Comparison of ENCODE assay signal across 28 mouse cellular contexts in the genomic region with DNA sequence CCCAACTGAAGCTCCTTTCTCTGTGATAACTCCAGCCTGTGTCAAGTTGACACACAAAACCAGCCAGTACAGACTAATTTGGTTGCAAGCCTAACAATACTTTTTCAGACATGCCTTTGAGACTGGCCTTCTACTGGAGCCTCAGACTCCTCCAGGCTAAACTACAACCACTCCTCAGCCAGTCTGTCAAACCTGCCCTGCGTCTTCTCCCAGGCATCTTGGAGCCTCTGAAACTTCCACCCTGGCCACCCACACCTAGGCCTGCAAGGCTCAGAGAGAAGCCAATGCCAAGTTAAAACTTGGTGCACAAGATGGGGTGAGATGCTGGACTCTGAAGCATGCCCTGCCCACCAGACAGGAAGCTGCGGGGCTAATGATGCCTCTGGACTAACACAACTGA. TPM values are rescaled to one million over a fixed set of nuclear protein-coding genes. Genes with fewer than 3 reads are reported as not detected.
DNase-seq lines count a peak whose midpoint lies in the region; ATAC-seq and TF ChIP-seq lines count a peak whose summit lies in the region.
"Had no signal": no experiment of that assay in that cellular context is flagged by ENCODE, and none has a peak within 500 bp of the region (broad histone marks: within the 10 kb centered on the region; RNA-seq: fewer than 3 reads in every experiment).

No protein-coding gene starts in this region.

- no peaks in the 10 kb centered on the region for H3K9me3 ChIP-seq in embryonic facial prominence, embryonic 15.5 days (replicated peaks)
- H3K9me3 ChIP-seq in embryonic facial prominence, embryonic 10.5 days: no peaks in the 10 kb centered on the region
- no peaks in the 10 kb centered on the region for H3K9me3 ChIP-seq in hindbrain, postnatal 0 days (ENCODE audit: low read length)
- no peaks in the 10 kb centered on the region for H3K9me3 ChIP-seq in heart, embryonic 10.5 days
- H3K9me3 ChIP-seq: embryonic facial prominence, embryonic 12.5 days; forebrain, embryonic 10.5 days; forebrain, embryonic 13.5 days; heart, embryonic 13.5 days had no signal

- no peak for TF ChIP-seq CTCF in hindbrain, postnatal 0 days (IDR thresholded peaks at IDR 0.05; ENCODE audit: low read depth)

- H3K9ac ChIP-seq in embryonic facial prominence, embryonic 15.5 days: no peak overlapping the region
- H3K9ac ChIP-seq in hindbrain, postnatal 0 days (replicated peaks; ENCODE audit: low read length): no peak overlapping the region
- H3K9ac ChIP-seq: embryonic facial prominence, embryonic 12.5 days; forebrain, embryonic 13.5 days; heart, embryonic 13.5 days; hindbrain, embryonic 14.5 days had no signal

- H3K27ac ChIP-seq in embryonic facial prominence, embryonic 15.5 days (replicated peaks): peak overlapping the region; percentile 52
- H3K27ac ChIP-seq in embryonic facial prominence, embryonic 10.5 days (replicated peaks): no peak overlapping the region
- peak overlapping the region; percentile 29 for H3K27ac ChIP-seq in macrophage
- no peak overlapping the region for H3K27ac ChIP-seq in hindbrain, postnatal 0 days
- no peak overlapping the region for H3K27ac ChIP-seq in heart, embryonic 10.5 days
- H3K27ac ChIP-seq: embryonic facial prominence, embryonic 12.5 days; forebrain, embryonic 10.5 days; forebrain, embryonic 13.5 days; heart, embryonic 13.5 days; hindbrain, embryonic 14.5 days had no signal

- H3K36me3 ChIP-seq in embryonic facial prominence, embryonic 15.5 days: peaks cover 12% of the 10 kb centered on the region; the same call in 1 of the 2 replicates
- H3K36me3 ChIP-seq in embryonic facial prominence, embryonic 10.5 days (replicated peaks): peaks cover 22% of the 10 kb centered on the region
- peaks cover 11% of the 10 kb centered on the region for H3K36me3 ChIP-seq in macrophage (ENCODE audit: inconsistent target)
- peaks cover 2% of the 10 kb centered on the region for H3K36me3 ChIP-seq in hindbrain, postnatal 0 days (ENCODE audit: insufficient read depth, low read length)
- peaks cover 17% of the 10 kb centered on the region for H3K36me3 ChIP-seq in heart, embryonic 10.5 days

- no peak for ATAC-seq in embryonic facial prominence, embryonic 15.5 days (ENCODE audit: insufficient number of reproducible peaks, low FRiP score, low TSS enrichment, low read depth)
- no peak for ATAC-seq in hindbrain, postnatal 0 days
- ATAC-seq: forebrain, embryonic 13.5 days; forebrain, embryonic 16.5 days had no signal

- H3K79me2 ChIP-seq in macrophage (ENCODE audit: inconsistent target): no peaks in the 10 kb centered on the region

- no peaks in the 10 kb centered on the region for H3K4me1 ChIP-seq in embryonic facial prominence, embryonic 15.5 days
- H3K4me1 ChIP-seq in embryonic facial prominence, embryonic 10.5 days: no peaks in the 10 kb centered on the region
- no peaks in the 10 kb centered on the region for H3K4me1 ChIP-seq in hindbrain, postnatal 0 days (ENCODE audit: insufficient read depth, low read length)
- no peaks in the 10 kb centered on the region for H3K4me1 ChIP-seq in heart, embryonic 10.5 days
- H3K4me1 ChIP-seq: embryonic facial prominence, embryonic 12.5 days; forebrain, embryonic 10.5 days; forebrain, embryonic 13.5 days; heart, embryonic 13.5 days had no signal

- no peak overlapping the region for H3K4me2 ChIP-seq in embryonic facial prominence, embryonic 15.5 days (replicated peaks)
- no peak overlapping the region for H3K4me2 ChIP-seq in hindbrain, postnatal 0 days (ENCODE audit: low read depth, low read length)
- H3K4me2 ChIP-seq: embryonic facial prominence, embryonic 12.5 days; forebrain, embryonic 13.5 days; heart, embryonic 13.5 days; hindbrain, embryonic 14.5 days had no signal

- 69% methylated on average over 2 of the region's 2 CpGs for WGBS in embryonic facial prominence, embryonic 15.5 days
- WGBS in embryonic facial prominence, embryonic 10.5 days: 92% methylated on average over 2 of the region's 2 CpGs
- WGBS in macrophage (ENCODE audit: missing documents): 70% methylated on average over 2 of the region's 2 CpGs
- 86% methylated on average over 2 of the region's 2 CpGs for WGBS in hindbrain, postnatal 0 days
- 80% methylated on average over 2 of the region's 2 CpGs for WGBS in heart, embryonic 10.5 days

- no peaks in the 10 kb centered on the region for H3K27me3 ChIP-seq in embryonic facial prominence, embryonic 15.5 days
- no peaks in the 10 kb centered on the region for H3K27me3 ChIP-seq in embryonic facial prominence, embryonic 10.5 days (replicated peaks; ENCODE audit: low read depth, poor library complexity, severe bottlenecking)
- H3K27me3 ChIP-seq in hindbrain, postnatal 0 days (ENCODE audit: insufficient read depth, low read length): no peaks in the 10 kb centered on the region
- no peaks in the 10 kb centered on the region for H3K27me3 ChIP-seq in heart, embryonic 10.5 days (ENCODE audit: insufficient read depth, poor library complexity, severe bottlenecking)
- H3K27me3 ChIP-seq: embryonic facial prominence, embryonic 12.5 days; forebrain, embryonic 13.5 days; heart, embryonic 13.5 days had no signal

- no peak overlapping the region for H3K4me3 ChIP-seq in embryonic facial prominence, embryonic 15.5 days (replicated peaks)
- no peak overlapping the region for H3K4me3 ChIP-seq in embryonic facial prominence, embryonic 10.5 days
- H3K4me3 ChIP-seq in macrophage (ENCODE audit: inconsistent target): no peak overlapping the region
- H3K4me3 ChIP-seq in hindbrain, postnatal 0 days (ENCODE audit: low read length): no peak overlapping the region
- H3K4me3 ChIP-seq in heart, embryonic 10.5 days: no peak overlapping the region
- H3K4me3 ChIP-seq: embryonic facial prominence, embryonic 12.5 days; erythroblast, embryonic 14.5 days; forebrain, embryonic 10.5 days; forebrain, embryonic 13.5 days; heart, embryonic 13.5 days had no signal

- no peak for DNase-seq in embryonic facial prominence, embryonic 10.5 days (ENCODE audit: low spot score)
- peak; percentile 92 for DNase-seq in fat pad, adult 2 months (ENCODE audit: extremely low read depth, low read depth, low spot score)
- DNase-seq in hindbrain, postnatal 0 days (ENCODE audit: low spot score): no peak
- DNase-seq in c-Kit-positive CD71-positive TER-119-positive erythroid progenitor cells, embryonic 14.5 days (ENCODE audit: low spot score): no peak
- DNase-seq in heart, embryonic 10.5 days (ENCODE audit: low spot score): no peak
- DNase-seq: adrenal gland, postnatal 10 days; adrenal gland, postnatal 36 days; cerebellum, adult 18-20 months; cerebellum, adult 9-10 months; cerebellum, postnatal 14 days; gastrocnemius, postnatal 14 days; heart, adult 18-20 months; heart, postnatal 14 days; heart, postnatal 4 days had no signal

RNA-seq across cellular contexts. Expression of gene Ankdd1a, which starts 27.6 kb away (rescaled TPM):
- polyA plus RNA-seq in embryonic facial prominence, embryonic 15.5 days (2015; fragmentation: Nextera tagmentation; extraction: Ambion mirVana): 0.32 and 0.51 TPM in 2 replicates
- polyA plus RNA-seq in embryonic facial prominence, embryonic 10.5 days (2016; fragmentation: Nextera tagmentation; extraction: Ambion mirVana): not detected in 2 replicates
- total RNA-seq in macrophage (2018; cell fraction: chromatin; rRNA removed): 10 to 100 TPM in 10 of 26 experiments, 1 to 10 TPM in 16; 2.1 to 25.4 (median 7.0) TPM
- under 1 TPM in 16 of 26 experiments, not detected in 10; 0.07 to 0.44 (median 0.15) TPM for total RNA-seq in macrophage (2018; cell fraction: cytosol; rRNA removed)
- 10 to 100 TPM in 2 of 26 experiments, 1 to 10 TPM in 21, under 1 TPM in 3; 0.52 to 18.4 (median 2.1) TPM for total RNA-seq in macrophage (2018; cell fraction: nucleus; rRNA removed)
- polyA plus RNA-seq in macrophage (2018): 0.13 TPM in 1 of 3 replicates, not detected in the others
- total RNA-seq in hindbrain, postnatal 0 days (2014; rRNA removed): 3.7 and 5.9 TPM in 2 replicates
- polyA plus RNA-seq in hindbrain, postnatal 0 days (2015; fragmentation: Nextera tagmentation; extraction: Ambion mirVana): 0.81 and 1.2 TPM in 2 replicates
- polyA plus RNA-seq in heart, embryonic 10.5 days (2016; fragmentation: Nextera tagmentation; extraction: Ambion mirVana): not detected in 2 replicates
- total RNA-seq: ES-E14; gastrocnemius, adult 18-20 months; gastrocnemius, postnatal 14 days; gastrocnemius, postnatal 4 days; heart, adult 18-20 months; heart, postnatal 14 days; heart, postnatal 4 days had no signal
- polyA plus RNA-seq: embryonic facial prominence, embryonic 12.5 days; erythroblast, embryonic 14.5 days; forebrain, embryonic 10.5 days; forebrain, embryonic 13.5 days; heart, embryonic 13.5 days; heart, embryonic 16.5 days; intestine, embryonic 14.5 days had no signal

RNA-seq across cellular contexts. Expression of gene Spg21, which starts 31.6 kb away (rescaled TPM):
- 144 and 153 TPM in 2 replicates for polyA plus RNA-seq in embryonic facial prominence, embryonic 15.5 days (2015; fragmentation: Nextera tagmentation; extraction: Ambion mirVana)
- 103 and 112 TPM in 2 replicates for polyA plus RNA-seq in embryonic facial prominence, embryonic 10.5 days (2016; fragmentation: Nextera tagmentation; extraction: Ambion mirVana)
- total RNA-seq in macrophage (2018; cell fraction: chromatin; rRNA removed): 10 to 100 TPM; 22.0 to 73.7 (median 38.7) TPM
- total RNA-seq in macrophage (2018; cell fraction: cytosol; rRNA removed): 100 to 1,000 TPM in 6 of 26 experiments, 10 to 100 TPM in 20; 67.5 to 111 (median 85.0) TPM
- total RNA-seq in macrophage (2018; cell fraction: nucleus; rRNA removed): 10 to 100 TPM; 28.6 to 84.3 (median 40.6) TPM
- polyA plus RNA-seq in macrophage (2018): 71.6 to 105 TPM (median 71.6 TPM) in 3 replicates
- 71.6 and 72.1 TPM in 2 replicates for total RNA-seq in hindbrain, postnatal 0 days (2014; rRNA removed)
- 91.9 and 99.3 TPM in 2 replicates for polyA plus RNA-seq in hindbrain, postnatal 0 days (2015; fragmentation: Nextera tagmentation; extraction: Ambion mirVana)
- 66.7 and 71.1 TPM in 2 replicates for polyA plus RNA-seq in heart, embryonic 10.5 days (2016; fragmentation: Nextera tagmentation; extraction: Ambion mirVana)

RNA-seq across cellular contexts. Expression of gene Mtfmt, which starts 56.8 kb away (rescaled TPM):
- 20.6 and 21.3 TPM in 2 replicates for polyA plus RNA-seq in embryonic facial prominence, embryonic 15.5 days (2015; fragmentation: Nextera tagmentation; extraction: Ambion mirVana)
- polyA plus RNA-seq in embryonic facial prominence, embryonic 10.5 days (2016; fragmentation: Nextera tagmentation; extraction: Ambion mirVana): 20.1 and 22.7 TPM in 2 replicates
- total RNA-seq in macrophage (2018; cell fraction: chromatin; rRNA removed): 10 to 100 TPM in 22 of 26 experiments, 1 to 10 TPM in 4; 6.0 to 59.9 (median 31.3) TPM
- 1 to 10 TPM; 1.9 to 8.5 (median 6.6) TPM for total RNA-seq in macrophage (2018; cell fraction: cytosol; rRNA removed)
- total RNA-seq in macrophage (2018; cell fraction: nucleus; rRNA removed): 10 to 100 TPM in 21 of 26 experiments, 1 to 10 TPM in 5; 2.8 to 52.4 (median 20.6) TPM
- 7.1 to 8.2 TPM (median 7.4 TPM) in 3 replicates for polyA plus RNA-seq in macrophage (2018)
- 11.8 and 19.0 TPM in 2 replicates for total RNA-seq in hindbrain, postnatal 0 days (2014; rRNA removed)
- 16.4 and 18.9 TPM in 2 replicates for polyA plus RNA-seq in hindbrain, postnatal 0 days (2015; fragmentation: Nextera tagmentation; extraction: Ambion mirVana)
- 14.7 and 17.3 TPM in 2 replicates for polyA plus RNA-seq in heart, embryonic 10.5 days (2016; fragmentation: Nextera tagmentation; extraction: Ambion mirVana)

Comparison
In these comparisons a context has a peak if more than half of its experiments do, and no peak if none do; other contexts are left out.
1. H3K27ac ChIP-seq: peak in embryonic facial prominence, embryonic 15.5 days (single experiment) and macrophage (single experiment); none in embryonic facial prominence, embryonic 10.5 days (single experiment), hindbrain, postnatal 0 days (single experiment) and heart, embryonic 10.5 days (single experiment).